Mouse (Mus musculus): ENCODE results near the gene Ciita. TPM values are rescaled to one million over a fixed set of nuclear protein-coding genes. Genes with fewer than 3 reads are reported as not detected.

Gene Ciita
- polyA plus RNA-seq, 1 experiment from 2014 or later, result 0.31 TPM

DNA sequence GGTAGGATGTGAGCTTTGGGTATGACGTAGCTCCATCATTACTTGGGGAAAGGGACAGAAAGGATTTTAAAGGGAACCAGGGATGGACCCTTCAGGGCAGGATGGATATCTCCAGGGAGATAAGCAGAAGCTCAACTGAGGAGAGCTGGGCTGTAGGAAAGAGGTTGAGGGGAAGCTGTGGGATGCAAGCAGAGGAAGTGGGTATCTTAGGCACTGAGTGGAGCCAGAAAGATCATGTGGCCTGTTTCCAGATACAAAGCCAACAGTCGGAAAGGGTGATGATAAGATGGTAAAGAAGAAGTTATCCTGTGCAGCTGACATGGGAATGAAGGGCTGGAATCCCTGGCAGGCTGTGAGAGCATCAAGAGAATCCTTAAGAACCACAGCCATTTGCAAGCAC, 18.7 kb upstream of the Ciita start:
- 45% methylated on average over 2 of the region's 2 CpGs for WGBS (ENCODE audit: insufficient replicate concordance)
- H3K4me1 ChIP-seq (ENCODE audit: insufficient read depth), result no peaks in the 10 kb centered on the region
- no peak overlapping the region for H3K9ac ChIP-seq (replicated peaks)
- H3K27me3 ChIP-seq (ENCODE audit: insufficient read depth, low read length), result no peaks in the 10 kb centered on the region
- no peaks in the 10 kb centered on the region for H3K36me3 ChIP-seq (replicated peaks; ENCODE audit: insufficient read depth, low read length)
- TF ChIP-seq CTCF (IDR thresholded peaks at IDR 0.05; ENCODE audit: low read depth) (no peak), EP300 (IDR thresholded peaks at IDR 0.05; ENCODE audit: low read depth) (no peak)
- no peaks in the 10 kb centered on the region for H3K9me3 ChIP-seq (ENCODE audit: low read length)
- no peak overlapping the region for H3K4me3 ChIP-seq (ENCODE audit: low read depth, low read length)
- H3K4me2 ChIP-seq (ENCODE audit: low read depth, low read length), result no peak overlapping the region
- H3K27ac ChIP-seq (ENCODE audit: low read depth), result no peak overlapping the region
- DNase-seq (no peak), ATAC-seq (no peak)

- TF ChIP-seq CTCF (IDR thresholded peaks at IDR 0.05; ENCODE audit: low read depth) (no peak), EP300 (IDR thresholded peaks at IDR 0.05; ENCODE audit: low read depth) (no peak)
- DNase-seq (peak; percentile 30), ATAC-seq (peak; percentile 88)
- peak overlapping the region; percentile 70 for H3K27ac ChIP-seq (ENCODE audit: low read depth)
- no peaks in the 10 kb centered on the region for H3K36me3 ChIP-seq (replicated peaks; ENCODE audit: insufficient read depth, low read length)
- 31% methylated on average over 4 of the region's 4 CpGs for WGBS (ENCODE audit: insufficient replicate concordance)
- H3K4me1 ChIP-seq (ENCODE audit: insufficient read depth), result no peaks in the 10 kb centered on the region
- H3K4me3 ChIP-seq (ENCODE audit: low read depth, low read length), result no peak overlapping the region
- H3K4me2 ChIP-seq (ENCODE audit: low read depth, low read length), result peak overlapping the region; percentile 4; the same call in 1 of the 2 replicates
- no peak overlapping the region for H3K9ac ChIP-seq (replicated peaks)
- H3K27me3 ChIP-seq (ENCODE audit: insufficient read depth, low read length), result no peaks in the 10 kb centered on the region
- H3K9me3 ChIP-seq (ENCODE audit: low read length), result no peaks in the 10 kb centered on the region
Observed at GRCm38 (mm10) chr16:10465011-10465681, 14.7 kb upstream of the Ciita start.

DNA sequence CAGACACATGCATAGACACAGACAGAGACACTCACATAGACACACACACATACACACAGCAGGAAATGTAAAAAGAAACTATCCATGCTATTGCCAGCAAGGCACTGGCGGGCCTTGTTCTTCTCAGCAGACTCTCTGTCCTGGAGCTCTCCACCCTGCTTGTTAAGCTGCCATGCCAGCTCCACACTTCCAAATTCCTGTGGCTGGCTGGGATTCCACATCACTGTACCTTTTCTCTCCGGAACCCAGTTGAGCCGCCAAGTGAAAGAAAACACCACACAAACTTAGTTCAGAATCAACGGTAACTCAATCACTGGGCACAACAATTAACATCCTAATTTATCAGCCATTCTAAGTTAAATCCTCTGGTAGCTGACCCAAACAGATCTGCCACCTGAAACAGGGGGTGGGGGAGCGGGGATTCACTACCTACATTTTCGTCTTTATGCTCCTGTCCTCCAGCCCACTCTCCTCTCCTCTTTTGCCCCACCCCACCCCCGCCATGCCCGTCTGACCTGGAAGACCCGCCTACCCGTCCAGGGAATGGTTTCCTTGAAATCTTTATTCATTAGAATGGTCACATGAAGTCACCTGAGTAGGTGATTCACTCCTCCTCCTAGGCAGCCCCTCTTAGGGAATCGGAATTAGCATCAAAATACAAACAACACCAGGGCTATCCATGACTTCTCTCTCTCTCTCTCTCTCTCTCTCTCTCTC, 12.3 kb upstream of the Ciita start:
- H3K36me3 ChIP-seq (replicated peaks; ENCODE audit: insufficient read depth, low read length), result no peaks in the 10 kb centered on the region
- WGBS (ENCODE audit: insufficient replicate concordance), result 48% methylated on average over 11 of the region's 11 CpGs
- H3K4me1 ChIP-seq (ENCODE audit: insufficient read depth), result no peaks in the 10 kb centered on the region
- TF ChIP-seq CTCF (IDR thresholded peaks at IDR 0.05; ENCODE audit: low read depth) (no peak), EP300 (IDR thresholded peaks at IDR 0.05; ENCODE audit: low read depth) (no peak)
- H3K4me3 ChIP-seq (ENCODE audit: low read depth, low read length), result no peak overlapping the region
- no peaks in the 10 kb centered on the region for H3K9me3 ChIP-seq (ENCODE audit: low read length)
- no peak overlapping the region for H3K9ac ChIP-seq (replicated peaks)
- no peak for ATAC-seq
- no peak overlapping the region for H3K27ac ChIP-seq (ENCODE audit: low read depth)
- no peak for DNase-seq
- no peaks in the 10 kb centered on the region for H3K27me3 ChIP-seq (ENCODE audit: insufficient read depth, low read length)
- H3K4me2 ChIP-seq (ENCODE audit: low read depth, low read length), result no peak overlapping the region

DNA sequence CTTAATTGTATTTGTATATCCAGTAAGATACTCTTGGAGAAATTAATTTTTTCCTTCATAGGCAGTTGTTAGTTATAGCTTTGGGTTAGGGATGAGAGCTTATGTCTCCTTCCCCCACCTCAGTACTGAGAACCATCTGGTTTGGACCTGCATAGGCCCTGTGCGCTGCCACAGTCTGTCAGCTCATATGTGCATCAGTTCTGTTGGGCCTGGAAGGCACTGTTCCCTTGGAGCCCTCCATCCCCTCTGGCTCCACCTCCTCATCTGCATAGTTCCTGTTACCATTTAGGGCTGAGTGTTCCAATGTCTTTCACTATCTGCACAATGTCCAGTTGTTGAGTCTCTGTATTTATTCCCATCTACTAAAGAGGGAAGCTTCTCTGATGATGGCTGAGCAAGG, 11.7 kb upstream of the Ciita start:
- no peaks in the 10 kb centered on the region for H3K36me3 ChIP-seq (replicated peaks; ENCODE audit: insufficient read depth, low read length)
- no peaks in the 10 kb centered on the region for H3K4me1 ChIP-seq (ENCODE audit: insufficient read depth)
- no peak overlapping the region for H3K27ac ChIP-seq (ENCODE audit: low read depth)
- no peak overlapping the region for H3K4me2 ChIP-seq (ENCODE audit: low read depth, low read length)
- H3K27me3 ChIP-seq (ENCODE audit: insufficient read depth, low read length), result no peaks in the 10 kb centered on the region
- ATAC-seq (no peak), DNase-seq (no peak)
- 65% methylated on average over 1 of the region's 1 CpGs for WGBS (ENCODE audit: insufficient replicate concordance)
- H3K4me3 ChIP-seq (ENCODE audit: low read depth, low read length), result no peak overlapping the region
- TF ChIP-seq EP300 (IDR thresholded peaks at IDR 0.05; ENCODE audit: low read depth), result no peak
- TF ChIP-seq CTCF (IDR thresholded peaks at IDR 0.05; ENCODE audit: low read depth), result no peak
- H3K9me3 ChIP-seq (ENCODE audit: low read length), result no peaks in the 10 kb centered on the region
- no peak overlapping the region for H3K9ac ChIP-seq (replicated peaks)

DNA sequence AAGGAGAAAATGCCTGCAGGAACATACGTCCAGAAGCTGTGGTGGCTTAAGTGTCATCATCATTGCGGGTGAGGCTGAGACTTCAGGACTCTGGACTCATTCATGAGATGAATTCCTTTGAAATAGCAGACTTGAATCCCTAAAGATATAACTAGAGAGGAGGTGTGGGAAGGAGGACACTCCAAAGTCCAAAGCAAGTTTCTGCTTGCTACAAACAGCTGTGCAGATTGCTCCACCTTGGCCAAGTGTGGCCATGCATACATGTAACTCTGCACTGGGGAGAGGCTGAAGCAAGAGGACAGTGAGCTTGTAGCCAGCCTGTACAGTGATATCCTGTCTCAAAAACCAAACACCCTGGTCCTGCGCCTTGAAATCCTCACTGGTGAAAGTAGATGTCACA, 7.9 kb upstream of the Ciita start:
- Histone ChIP-seq H3K36me3 (replicated peaks; ENCODE audit: insufficient read depth, low read length) (no peaks in the 10 kb centered on the region), H3K9me3 (ENCODE audit: low read length) (no peaks in the 10 kb centered on the region), H3K27ac (ENCODE audit: low read depth) (no peak overlapping the region), H3K4me2 (ENCODE audit: low read depth, low read length) (no peak overlapping the region), H3K4me1 (ENCODE audit: insufficient read depth) (peaks cover 3% of the 10 kb centered on the region), H3K9ac (replicated peaks) (no peak overlapping the region), H3K4me3 (ENCODE audit: low read depth, low read length) (no peak overlapping the region), H3K27me3 (ENCODE audit: insufficient read depth, low read length) (no peaks in the 10 kb centered on the region)
- TF ChIP-seq CTCF (IDR thresholded peaks at IDR 0.05; ENCODE audit: low read depth), result no peak
- TF ChIP-seq EP300 (IDR thresholded peaks at IDR 0.05; ENCODE audit: low read depth), result no peak
- ATAC-seq (no peak), DNase-seq (no peak)
- WGBS (ENCODE audit: insufficient replicate concordance), result 79% methylated on average over 3 of the region's 3 CpGs

DNA sequence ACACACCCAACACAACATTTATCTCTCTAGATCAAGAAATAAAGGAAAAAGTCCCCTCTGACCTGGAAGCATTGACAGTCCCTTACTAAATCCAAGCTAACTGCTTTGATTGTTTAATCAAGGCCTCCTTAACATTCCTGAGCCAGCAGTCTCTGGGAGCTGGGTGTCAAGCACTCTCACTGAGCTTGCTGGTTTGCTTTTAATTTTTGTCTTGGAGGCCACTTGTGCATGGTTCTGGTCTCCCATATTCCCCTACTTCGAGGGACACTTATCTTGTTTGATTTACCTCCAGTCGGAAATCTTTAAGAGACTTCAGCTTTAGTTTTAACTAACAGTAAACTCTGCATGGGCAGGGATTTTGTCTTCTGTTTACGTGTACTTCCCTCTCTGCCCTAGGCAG, 4.9 kb upstream of the Ciita start:
- TF ChIP-seq EP300 (IDR thresholded peaks at IDR 0.05; ENCODE audit: low read depth), result no peak
- H3K9me3 ChIP-seq (ENCODE audit: low read length), result no peaks in the 10 kb centered on the region
- 57% methylated on average over 3 of the region's 3 CpGs for WGBS (ENCODE audit: insufficient replicate concordance)
- ATAC-seq (no peak), DNase-seq (no peak)
- no peak overlapping the region for H3K9ac ChIP-seq (replicated peaks)
- H3K4me1 ChIP-seq (ENCODE audit: insufficient read depth), result peaks cover 3% of the 10 kb centered on the region
- no peaks in the 10 kb centered on the region for H3K27me3 ChIP-seq (ENCODE audit: insufficient read depth, low read length)
- H3K27ac ChIP-seq (ENCODE audit: low read depth), result no peak overlapping the region
- no peaks in the 10 kb centered on the region for H3K36me3 ChIP-seq (replicated peaks; ENCODE audit: insufficient read depth, low read length)
- H3K4me2 ChIP-seq (ENCODE audit: low read depth, low read length), result no peak overlapping the region
- H3K4me3 ChIP-seq (ENCODE audit: low read depth, low read length), result no peak overlapping the region
